Mouse (Mus musculus) 3T3-L1 (cell line): ENCODE measurements at regions not wholly inside any gene's neighbourhood (a gene's known extent, or its start where the extent isn't known, plus 50 kb on each side); places are given as distances from the start of the nearest gene placed in this dataset.
"Not testable (repeated sequence)": the region's sequence is repeated elsewhere in the genome, so short reads cannot be mapped to it uniquely, and the experiment has no call there.

ENCODE experiments used
- DNase-seq: peaks from one replicate; pipeline ENCODE4 v3.0.0-alpha.2; 2015; ENCODE audit warnings: low read depth, low spot score

GRCm38 (mm10) chr3:149083391-149083790, 93.0 kb upstream of the Adgrl2 start:
- DNase-seq = no peak

GRCm38 (mm10) chr3:149078881-149079280, 88.5 kb upstream of the Adgrl2 start:
- DNase-seq = no peak

GRCm38 (mm10) chr3:149076928-149077551, 86.7 kb upstream of the Adgrl2 start:
- no peak for DNase-seq

- DNase-seq = no peak
Observed at GRCm38 (mm10) chr3:149075488-149075851, 85.1 kb upstream of the Adgrl2 start.

GRCm38 (mm10) chr3:149074658-149075487, 84.5 kb upstream of the Adgrl2 start:
- DNase-seq = no peak

- DNase-seq = no peak
Observed at GRCm38 (mm10) chr3:149070201-149070600, 79.8 kb upstream of the Adgrl2 start.

GRCm38 (mm10) chr3:149069436-149069835, 79.1 kb upstream of the Adgrl2 start:
- DNase-seq = no peak

GRCm38 (mm10) chr3:149068821-149069220, 78.5 kb upstream of the Adgrl2 start:
- no peak for DNase-seq

GRCm38 (mm10) chr3:149067758-149068157, 77.4 kb upstream of the Adgrl2 start:
- no peak for DNase-seq

- DNase-seq = no peak
Observed at GRCm38 (mm10) chr3:149055077-149055476, 64.7 kb upstream of the Adgrl2 start.

- DNase-seq = not testable (repeated sequence)
Observed at GRCm38 (mm10) chr3:149052295-149052902, 62.0 kb upstream of the Adgrl2 start.

GRCm38 (mm10) chr3:149045343-149045742, 55.0 kb upstream of the Adgrl2 start:
- DNase-seq = no peak

- DNase-seq = no peak
Observed at GRCm38 (mm10) chr3:149043901-149044300, 53.5 kb upstream of the Adgrl2 start.

GRCm38 (mm10) chr3:149042527-149042926, 52.2 kb upstream of the Adgrl2 start:
- DNase-seq = no peak

GRCm38 (mm10) chr3:149041188-149041587, 50.8 kb upstream of the Adgrl2 start:
- DNase-seq = no peak
